Mouse (Mus musculus): ENCODE measurements at regions not wholly inside any gene's neighbourhood (a gene's known extent, or its start where the extent isn't known, plus 50 kb on each side); places are given as distances from the start of the nearest gene placed in this dataset.

- H3K4me1 ChIP-seq (ENCODE audit: control insufficient read depth, insufficient read depth, low read length): peaks cover 9% of the 10 kb centered on the region
- H3K27ac ChIP-seq (ENCODE audit: insufficient read depth, low read length): no peak overlapping the region
- no peak for TF ChIP-seq CTCF (IDR thresholded peaks at IDR 0.05; ENCODE audit: borderline replicate concordance, insufficient read depth, low read length)
- H3K4me3 ChIP-seq (ENCODE audit: insufficient read depth, low read length): no peak overlapping the region
Observed at GRCm38 (mm10) chr13:59937147-59937546, 114.2 kb upstream of the Tut7 start.

DNA sequence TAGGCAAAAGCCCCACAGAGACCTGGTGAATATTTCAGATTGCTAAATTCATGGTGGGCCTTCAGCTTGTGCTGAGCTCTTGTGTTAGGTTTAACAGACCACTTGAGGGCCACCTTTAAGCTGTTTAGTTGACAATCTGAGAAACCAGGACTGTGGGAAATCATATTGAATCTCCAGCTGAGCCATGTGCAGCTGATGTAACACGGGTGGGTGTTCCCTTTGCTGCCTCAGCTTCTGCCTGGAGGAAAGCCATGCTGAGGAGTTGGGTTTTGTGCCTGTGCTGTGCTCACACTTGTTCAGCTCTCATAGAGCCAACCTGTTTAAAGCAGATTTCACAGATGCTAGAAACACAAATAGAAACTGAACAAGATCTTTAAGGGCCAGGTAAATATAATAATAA, 111.6 kb upstream of the Tut7 start:
- TF ChIP-seq CTCF (IDR thresholded peaks at IDR 0.05; ENCODE audit: borderline replicate concordance, insufficient read depth, low read length): no peak
- TF ChIP-seq POLR2A (IDR thresholded peaks at IDR 0.05; ENCODE audit: low read depth, low read length): no peak
- Histone ChIP-seq H3K27ac (ENCODE audit: insufficient read depth, low read length) (no peak overlapping the region; the same call in 1 of the 2 replicates), H3K4me3 (ENCODE audit: insufficient read depth, low read length) (no peak overlapping the region), H3K4me1 (ENCODE audit: control insufficient read depth, insufficient read depth, low read length) (no peaks in the 10 kb centered on the region; the same call in 1 of the 2 replicates)

DNA sequence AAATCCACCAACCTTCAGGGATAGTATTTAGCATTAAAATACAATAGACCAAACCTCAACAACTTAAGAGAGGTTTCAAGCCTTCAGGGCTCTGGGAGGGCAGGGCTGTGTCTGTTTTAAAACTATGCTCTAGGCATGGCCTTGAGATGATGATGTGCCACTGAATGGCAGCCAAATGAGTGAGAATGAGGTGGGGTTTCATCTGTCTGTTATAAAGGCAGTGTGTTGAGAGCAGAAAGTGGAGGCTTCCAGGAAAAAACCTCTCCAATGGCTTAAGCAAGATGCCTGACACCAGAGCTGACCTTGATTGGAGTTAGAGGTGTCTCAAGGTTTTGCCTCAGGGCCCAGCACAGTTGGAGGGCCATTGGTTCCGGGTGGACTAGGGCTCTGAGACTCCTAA, 111.1 kb upstream of the Tut7 start:
- TF ChIP-seq POLR2A (IDR thresholded peaks at IDR 0.05; ENCODE audit: low read depth, low read length) (no peak), CTCF (IDR thresholded peaks at IDR 0.05; ENCODE audit: borderline replicate concordance, insufficient read depth, low read length) (no peak)
- no peak overlapping the region; the same call in 1 of the 2 replicates for H3K27ac ChIP-seq (ENCODE audit: insufficient read depth, low read length)
- no peaks in the 10 kb centered on the region; the same call in 1 of the 2 replicates for H3K4me1 ChIP-seq (ENCODE audit: control insufficient read depth, insufficient read depth, low read length)
- H3K4me3 ChIP-seq (ENCODE audit: insufficient read depth, low read length): no peak overlapping the region

- Histone ChIP-seq H3K4me3 (ENCODE audit: insufficient read depth, low read length) (no peak overlapping the region), H3K4me1 (ENCODE audit: control insufficient read depth, insufficient read depth, low read length) (no peaks in the 10 kb centered on the region), H3K27ac (ENCODE audit: insufficient read depth, low read length) (no peak overlapping the region)
- TF ChIP-seq POLR2A (IDR thresholded peaks at IDR 0.05; ENCODE audit: low read depth, low read length) (no peak), CTCF (IDR thresholded peaks at IDR 0.05; ENCODE audit: borderline replicate concordance, insufficient read depth, low read length) (no peak)
Observed at GRCm38 (mm10) chr13:59927379-59928111, 104.6 kb upstream of the Tut7 start.

DNA sequence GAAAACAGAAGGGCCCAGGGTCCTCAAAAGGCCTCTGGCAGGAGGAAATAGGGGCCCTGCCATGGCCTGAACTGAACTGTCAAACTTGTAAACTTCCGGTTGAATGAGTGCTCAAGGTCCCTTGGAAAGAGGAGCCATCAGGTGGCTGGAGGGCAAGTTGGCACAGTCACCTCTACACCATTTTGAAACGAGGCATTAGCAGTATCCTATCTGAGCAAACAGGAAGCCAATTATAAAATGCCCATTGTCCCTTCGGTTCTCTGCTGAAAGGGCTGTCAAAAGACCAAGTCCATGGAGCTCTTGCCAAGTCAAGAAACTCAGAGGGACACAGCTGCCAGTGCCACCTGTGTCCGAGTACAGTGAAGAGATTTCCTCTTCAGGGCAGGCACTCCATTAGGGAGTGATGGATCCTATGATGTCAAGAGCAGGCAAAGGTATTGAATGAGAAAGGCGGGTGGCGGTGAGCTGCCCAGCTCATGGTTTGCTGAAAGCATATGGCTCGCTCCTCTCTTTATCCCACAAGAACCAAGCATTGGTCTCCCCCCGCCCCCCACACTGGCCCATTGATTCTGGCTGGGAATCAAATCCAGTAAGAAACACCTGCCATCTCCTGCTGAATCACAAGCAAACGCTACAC, 103.0 kb upstream of the Tut7 start:
- Histone ChIP-seq H3K4me1 (ENCODE audit: control insufficient read depth, insufficient read depth, low read length) (no peaks in the 10 kb centered on the region), H3K27ac (ENCODE audit: insufficient read depth, low read length) (no peak overlapping the region), H3K4me3 (ENCODE audit: insufficient read depth, low read length) (no peak overlapping the region)
- no peak for TF ChIP-seq POLR2A (IDR thresholded peaks at IDR 0.05; ENCODE audit: low read depth, low read length)
- no peak for TF ChIP-seq CTCF (IDR thresholded peaks at IDR 0.05; ENCODE audit: borderline replicate concordance, insufficient read depth, low read length)

DNA sequence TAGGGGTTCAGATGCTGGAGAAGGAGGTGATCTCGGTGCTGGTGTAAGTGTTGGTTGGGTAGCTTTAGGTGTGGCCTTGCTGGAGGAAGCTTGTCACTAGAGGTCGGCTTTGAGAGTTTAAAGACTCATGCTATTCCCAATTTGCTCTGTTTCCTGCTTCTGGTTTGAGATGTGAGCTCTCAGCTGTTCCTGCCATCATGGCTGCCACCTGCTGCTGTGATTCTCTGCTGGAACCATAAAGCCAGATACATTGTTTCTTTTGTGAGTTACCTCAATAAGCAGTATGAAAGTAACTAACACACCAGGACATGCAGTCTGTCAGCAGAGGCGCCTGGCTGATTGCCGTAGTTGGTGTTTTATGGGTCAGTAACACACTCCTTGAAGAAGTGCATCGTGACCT, 94.2 kb upstream of the Tut7 start:
- TF ChIP-seq POLR2A (IDR thresholded peaks at IDR 0.05; ENCODE audit: low read depth, low read length): no peak
- no peak for TF ChIP-seq CTCF (IDR thresholded peaks at IDR 0.05; ENCODE audit: borderline replicate concordance, insufficient read depth, low read length)
- Histone ChIP-seq H3K4me3 (ENCODE audit: insufficient read depth, low read length) (no peak overlapping the region), H3K27ac (ENCODE audit: insufficient read depth, low read length) (no peak overlapping the region), H3K4me1 (ENCODE audit: control insufficient read depth, insufficient read depth, low read length) (no peaks in the 10 kb centered on the region)

- H3K27ac ChIP-seq (ENCODE audit: insufficient read depth, low read length): no peak overlapping the region
Observed at GRCm38 (mm10) chr13:59916166-59917044, 93.5 kb upstream of the Tut7 start.

GRCm38 (mm10) chr13:59915734-59916133, 92.8 kb upstream of the Tut7 start:
- no peak for TF ChIP-seq CTCF (IDR thresholded peaks at IDR 0.05; ENCODE audit: borderline replicate concordance, insufficient read depth, low read length)
- H3K4me1 ChIP-seq (ENCODE audit: control insufficient read depth, insufficient read depth, low read length): peaks cover 3% of the 10 kb centered on the region
- H3K4me3 ChIP-seq (ENCODE audit: insufficient read depth, low read length): no peak overlapping the region
- H3K27ac ChIP-seq (ENCODE audit: insufficient read depth, low read length): no peak overlapping the region

More at GRCm38 (mm10) chr13:59916166-59917044, 93.5 kb upstream of the Tut7 start:
- no peak for TF ChIP-seq POLR2A (IDR thresholded peaks at IDR 0.05; ENCODE audit: low read depth, low read length)
- TF ChIP-seq CTCF (IDR thresholded peaks at IDR 0.05; ENCODE audit: borderline replicate concordance, insufficient read depth, low read length): no peak
- no peak overlapping the region for H3K4me3 ChIP-seq (ENCODE audit: insufficient read depth, low read length)
- H3K4me1 ChIP-seq (ENCODE audit: control insufficient read depth, insufficient read depth, low read length): no peaks in the 10 kb centered on the region

- H3K4me3 ChIP-seq (ENCODE audit: insufficient read depth, low read length): no peak overlapping the region
- no peak for TF ChIP-seq POLR2A (IDR thresholded peaks at IDR 0.05; ENCODE audit: low read depth, low read length)
- TF ChIP-seq CTCF (IDR thresholded peaks at IDR 0.05; ENCODE audit: borderline replicate concordance, insufficient read depth, low read length): no peak
- H3K27ac ChIP-seq (ENCODE audit: insufficient read depth, low read length): no peak overlapping the region
- peaks cover 6% of the 10 kb centered on the region for H3K4me1 ChIP-seq (ENCODE audit: control insufficient read depth, insufficient read depth, low read length)
Observed at GRCm38 (mm10) chr13:59910179-59911071, 87.5 kb upstream of the Tut7 start.
